Mouse (Mus musculus) layer of hippocampus, adult 9-10 months (tissue): ENCODE measurements around the gene Esr1.

Experiments
- DNase-seq: peaks from one replicate; pipeline ENCODE4 v3.0.0; 2022; ENCODE audit warnings: low spot score

Gene Esr1

DNA sequence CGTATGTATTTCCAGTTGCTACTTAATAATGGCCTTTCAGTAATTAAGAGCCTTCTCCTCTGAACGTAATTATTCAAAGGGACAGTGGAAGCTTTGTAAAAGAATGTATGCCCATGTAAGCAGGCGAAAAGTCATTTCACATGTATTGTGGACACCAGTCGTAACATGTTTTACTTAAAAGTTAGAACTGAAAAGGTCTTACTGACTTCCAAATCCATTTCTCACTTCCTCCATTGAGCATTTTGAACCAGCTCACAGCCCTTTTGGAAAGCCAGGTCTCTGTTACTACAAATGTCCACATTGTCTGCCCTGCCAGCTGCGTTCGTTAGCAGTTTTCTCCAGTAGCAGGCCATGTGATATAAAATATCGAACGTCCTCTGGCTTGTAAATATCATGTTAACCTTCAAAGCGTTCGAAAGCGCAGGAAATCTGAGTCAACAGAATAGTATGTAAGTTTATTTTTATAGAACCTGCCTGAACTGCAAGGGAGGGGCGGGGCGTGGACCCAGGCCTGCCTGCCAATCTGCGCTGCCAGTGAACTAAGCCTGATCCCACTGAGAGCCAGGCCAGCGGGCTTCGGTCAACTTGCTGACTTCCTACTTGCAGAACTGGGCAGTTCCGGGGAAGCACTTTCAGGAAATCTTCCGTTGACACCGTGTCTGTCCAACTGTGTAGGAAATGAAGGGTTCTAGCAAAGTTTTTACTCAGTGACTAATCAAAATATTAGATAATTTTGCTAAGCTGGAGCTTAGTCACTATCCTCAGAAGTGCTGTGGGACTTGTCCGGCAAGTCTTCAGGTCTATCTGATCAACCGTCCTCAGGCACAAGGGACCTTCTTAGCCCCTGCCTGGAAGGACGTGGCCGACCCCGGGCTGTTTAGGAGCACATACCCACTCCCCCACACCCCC lies 9.5 kb downstream of the Esr1 start:
- no peak for DNase-seq

DNA sequence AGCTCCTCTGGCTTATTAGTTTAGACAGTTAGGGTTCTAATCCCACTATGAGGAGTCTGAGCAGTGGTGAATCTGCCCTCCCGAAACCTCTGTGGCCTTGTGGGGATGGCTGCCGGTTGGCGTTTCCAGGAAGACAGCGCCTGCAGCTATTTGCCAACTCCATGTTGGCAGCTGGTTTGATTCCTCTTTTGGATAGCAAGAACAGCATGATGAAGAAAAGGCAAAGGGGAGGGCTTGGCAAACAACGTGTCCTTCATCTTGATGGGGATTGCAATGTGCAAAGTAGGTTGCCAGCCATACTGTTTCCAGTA lies 10.1 kb downstream of the Esr1 start:
- no peak for DNase-seq

DNA sequence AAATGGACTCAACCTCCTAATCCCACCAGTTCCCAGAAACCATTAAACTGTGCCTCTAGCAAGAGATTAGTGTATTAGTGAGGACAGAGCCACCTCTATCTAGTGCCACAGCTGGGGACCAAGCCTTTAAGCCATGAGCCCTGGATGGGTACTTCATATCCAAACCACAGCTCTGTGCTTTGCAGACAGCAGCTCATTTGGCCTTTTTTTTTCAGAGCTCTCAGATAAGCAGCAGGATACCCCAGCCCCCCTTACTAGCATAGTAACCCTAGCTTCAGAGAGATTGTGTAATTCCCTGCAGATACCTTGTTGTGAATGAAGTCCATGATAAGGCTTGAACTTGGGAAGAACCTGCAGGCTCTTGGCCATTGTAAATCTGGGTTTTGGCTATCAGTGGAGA lies 11.9 kb downstream of the Esr1 start:
- no peak for DNase-seq

DNA sequence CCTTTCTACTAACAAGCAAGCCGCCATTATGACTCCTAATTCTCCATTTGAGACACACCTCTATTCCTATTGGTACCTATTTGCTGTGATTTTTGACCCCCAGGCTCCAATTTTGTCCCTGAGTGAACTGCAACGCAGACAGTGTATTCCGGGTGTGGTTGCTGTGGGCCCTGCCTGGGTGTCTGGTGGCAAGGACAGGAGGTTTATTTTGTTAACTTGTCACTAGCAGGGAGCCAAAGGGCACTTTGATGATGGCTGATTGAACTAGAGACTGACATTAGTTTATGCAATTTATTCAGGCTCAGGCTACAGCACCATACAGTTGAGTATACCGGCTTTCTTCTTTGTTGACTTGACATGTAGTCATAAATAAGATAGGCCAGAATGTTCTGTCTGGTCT lies 13.2 kb downstream of the Esr1 start:
- DNase-seq = no peak

DNA sequence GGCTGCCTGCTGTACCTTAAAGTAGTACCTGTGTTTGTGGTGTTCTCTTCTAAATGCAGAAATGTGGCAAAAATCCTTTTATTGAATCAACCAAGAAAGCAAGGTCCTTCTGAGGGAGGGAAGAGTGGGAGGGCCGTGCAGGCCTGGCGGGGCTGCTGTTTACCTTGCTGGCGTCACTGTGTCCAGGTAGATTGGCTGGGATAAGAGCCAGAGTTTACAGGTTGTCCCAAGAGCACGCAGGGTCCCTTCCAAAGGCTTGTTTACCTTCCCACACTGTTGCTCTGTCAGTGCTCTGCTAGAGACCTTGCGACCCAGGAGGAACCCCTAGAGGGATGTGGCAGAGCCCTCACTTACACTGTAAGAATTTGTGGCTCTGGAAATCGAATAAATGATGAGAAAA lies 13.9 kb downstream of the Esr1 start:
- no peak for DNase-seq

DNA sequence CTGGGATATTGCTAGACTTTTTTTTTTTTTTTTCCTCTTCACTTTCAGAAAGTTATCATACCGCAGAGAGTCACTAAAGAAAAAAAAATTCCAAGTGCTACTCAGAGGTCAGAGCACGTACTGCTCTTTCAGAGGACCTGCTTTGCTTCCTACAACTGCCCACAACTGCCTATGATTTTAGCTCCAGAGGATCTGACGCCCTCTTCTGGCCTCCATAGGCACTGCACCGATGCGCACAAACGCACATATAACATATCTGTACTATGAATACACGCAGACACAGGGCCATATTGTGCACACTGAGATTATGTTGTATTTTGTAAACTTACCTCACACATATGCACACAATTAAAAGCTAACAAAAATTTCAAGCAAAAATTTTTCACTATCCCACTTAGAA lies 15.0 kb downstream of the Esr1 start:
- DNase-seq = no peak

DNA sequence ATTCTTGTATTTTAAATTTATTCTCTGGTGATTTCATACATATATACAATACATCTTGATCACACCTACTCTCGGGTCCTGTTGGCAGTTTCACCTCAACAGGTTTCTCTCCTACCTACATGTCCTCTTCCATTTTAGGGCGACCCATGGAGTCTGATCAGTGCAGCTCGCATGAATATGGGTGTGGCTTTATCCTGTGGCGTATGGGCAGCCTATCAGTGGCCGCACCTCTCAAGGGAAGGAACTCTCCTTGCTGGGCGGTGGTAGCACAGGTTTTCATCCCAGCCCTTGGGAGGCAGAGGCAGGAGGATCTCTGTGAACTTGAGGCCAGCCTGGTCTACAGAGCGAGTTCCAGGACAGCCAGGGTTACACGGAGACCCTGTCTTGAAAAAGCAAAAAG lies 15.6 kb downstream of the Esr1 start:
- DNase-seq = no peak

DNA sequence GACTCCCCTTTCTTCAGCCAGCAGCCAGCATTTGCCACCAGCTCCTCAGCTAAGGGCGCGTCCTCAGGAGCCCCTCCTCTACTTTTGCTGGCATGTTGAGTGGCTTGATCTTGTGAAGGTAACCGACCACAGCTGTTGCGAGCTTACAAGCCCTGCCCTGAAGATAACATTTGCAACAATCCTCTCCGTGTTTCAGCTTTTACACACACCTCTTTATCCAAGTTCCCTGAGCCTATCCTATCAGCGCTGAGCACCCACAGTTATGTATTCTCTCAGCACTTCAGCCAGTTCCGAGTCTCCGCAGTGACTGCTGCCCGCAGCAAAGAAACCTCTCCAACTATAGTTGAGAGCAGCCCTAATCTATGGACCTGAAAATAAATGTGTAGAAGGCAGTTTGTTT lies 16.0 kb downstream of the Esr1 start:
- DNase-seq = no peak

DNA sequence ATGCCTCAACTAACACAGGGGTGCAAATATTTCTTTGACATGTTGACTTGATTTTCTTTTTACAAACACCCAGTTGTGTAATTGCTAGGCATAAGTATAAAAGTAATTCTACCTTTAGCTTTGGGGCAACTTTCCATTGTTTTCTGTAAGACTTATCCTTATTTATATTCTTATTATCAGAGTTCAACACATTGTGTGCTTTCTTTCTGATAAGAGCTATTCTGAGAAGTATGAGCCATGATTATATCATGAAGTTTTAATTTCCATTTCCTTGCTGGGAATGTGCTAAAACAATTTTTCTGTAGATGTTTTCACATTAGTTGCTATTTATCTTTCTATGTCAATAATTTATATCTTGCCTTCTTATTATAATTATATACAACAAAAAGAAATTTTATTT lies 17.9 kb downstream of the Esr1 start:
- no peak for DNase-seq

DNA sequence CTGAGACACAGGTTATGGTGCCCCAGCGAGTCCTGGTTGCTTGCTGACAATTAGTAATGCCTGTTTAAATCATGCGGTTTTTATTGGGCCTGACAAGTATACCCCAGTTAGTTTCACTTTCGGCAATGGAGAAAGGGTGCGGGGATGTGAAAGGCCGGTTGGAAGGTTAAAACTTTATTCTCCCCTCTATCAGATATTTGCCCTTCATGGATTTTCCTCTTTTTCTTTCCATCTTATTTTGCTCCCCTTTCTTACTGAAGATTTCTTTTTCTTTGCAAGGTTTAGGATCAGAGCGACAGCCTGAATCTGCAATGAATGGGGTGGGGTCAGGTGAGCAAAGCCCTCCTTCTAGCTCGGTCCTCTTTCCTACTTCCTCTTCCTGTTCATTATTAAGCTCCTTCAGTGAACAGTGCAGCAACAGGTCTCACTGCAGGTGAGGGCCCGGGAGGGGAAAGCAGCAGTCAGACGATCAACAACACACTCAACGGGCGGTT lies 20.9 kb downstream of the Esr1 start:
- DNase-seq = no peak

DNA sequence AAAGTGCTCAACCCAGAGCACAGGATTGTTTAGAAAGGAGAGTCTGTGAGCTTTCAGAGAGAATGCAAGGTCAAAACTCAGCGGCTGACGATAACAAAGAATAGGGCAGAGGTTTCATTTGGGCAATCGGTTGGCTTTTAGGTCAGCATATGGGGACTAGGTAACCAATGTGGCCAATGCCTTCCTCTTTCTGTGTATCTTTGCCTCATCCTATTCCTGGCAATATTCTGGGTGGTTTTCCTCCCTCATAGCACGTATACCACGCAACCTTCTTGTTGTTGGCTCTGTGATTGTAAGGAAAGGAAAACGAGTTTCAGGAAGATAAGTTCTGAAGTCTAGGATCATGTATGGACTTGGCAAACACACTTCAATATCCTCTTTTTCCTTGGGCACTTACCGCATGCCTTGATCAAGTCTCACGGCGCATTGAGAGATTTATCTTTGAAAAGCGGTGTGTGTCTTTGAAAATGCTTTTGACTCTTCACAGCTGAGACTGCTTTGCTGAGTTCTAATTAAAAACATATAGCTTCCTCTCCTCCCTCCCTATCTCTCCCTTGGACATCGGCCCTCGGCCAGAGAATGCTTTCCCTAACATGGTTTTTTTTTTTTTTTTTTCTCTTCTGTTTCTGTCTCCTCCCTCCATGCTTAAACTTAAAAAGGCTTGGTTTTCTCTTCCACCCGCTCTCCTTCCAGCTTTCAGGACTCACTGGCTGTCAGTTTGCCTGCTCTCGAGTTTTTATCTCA lies 22.1 kb downstream of the Esr1 start:
- no peak for DNase-seq

DNA sequence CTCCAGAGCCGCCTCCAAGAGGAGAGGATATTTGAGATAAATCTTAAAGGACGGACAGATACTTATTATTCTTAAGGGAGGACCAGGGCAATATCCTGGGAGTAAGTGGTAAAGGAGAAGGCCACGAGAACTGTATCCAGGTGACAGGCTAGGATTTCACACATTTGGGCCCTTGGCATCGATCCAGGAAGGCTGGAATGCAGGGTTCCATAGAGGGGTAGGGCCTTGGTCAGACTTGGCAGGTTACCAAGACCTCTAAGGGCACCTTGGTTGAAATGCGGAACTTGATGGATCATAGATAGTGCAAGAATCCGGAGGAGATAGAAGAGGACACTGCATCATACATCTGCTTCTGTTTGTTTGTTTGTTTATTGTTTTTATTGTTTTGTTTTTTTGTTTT lies 24.3 kb downstream of the Esr1 start:
- no peak for DNase-seq

DNA sequence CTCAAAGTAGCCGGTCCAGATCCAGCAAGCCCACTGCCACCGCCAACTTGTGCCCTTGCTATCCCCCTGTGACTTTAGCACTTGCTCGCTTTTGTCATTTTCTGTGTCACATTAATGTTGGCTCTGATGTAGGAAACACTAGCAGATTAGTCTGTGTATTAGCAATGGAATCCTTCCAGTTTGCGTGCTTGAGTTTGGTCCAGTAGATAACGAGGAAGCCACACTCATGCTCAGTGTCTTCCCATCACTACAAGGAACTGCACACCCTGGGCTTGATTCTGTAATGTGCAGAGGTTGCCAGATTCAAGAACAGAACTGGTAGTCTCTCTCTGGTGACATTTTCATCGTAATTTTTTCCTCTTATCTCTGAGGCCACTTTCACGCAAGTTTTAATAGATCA lies 34.7 kb downstream of the Esr1 start:
- no peak for DNase-seq

DNA sequence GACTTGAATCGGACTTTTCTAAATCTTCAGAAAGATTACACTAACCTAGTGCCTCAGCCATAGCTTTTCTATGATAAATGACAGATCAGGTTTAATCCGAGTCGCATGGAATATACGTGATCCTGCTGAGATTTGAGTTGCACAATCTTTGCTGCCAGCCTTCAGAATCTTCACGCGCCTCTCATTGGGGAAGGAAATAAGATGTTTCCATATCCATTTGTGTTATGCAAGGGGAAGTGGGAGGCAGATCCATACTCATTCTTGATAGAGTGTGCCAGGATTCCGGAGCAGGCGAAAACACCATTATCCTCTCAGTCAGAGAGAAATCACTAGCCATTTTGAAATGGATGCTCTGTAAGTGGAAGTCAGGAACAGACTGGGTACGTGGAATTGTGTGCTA lies 35.5 kb downstream of the Esr1 start:
- DNase-seq = no peak

DNA sequence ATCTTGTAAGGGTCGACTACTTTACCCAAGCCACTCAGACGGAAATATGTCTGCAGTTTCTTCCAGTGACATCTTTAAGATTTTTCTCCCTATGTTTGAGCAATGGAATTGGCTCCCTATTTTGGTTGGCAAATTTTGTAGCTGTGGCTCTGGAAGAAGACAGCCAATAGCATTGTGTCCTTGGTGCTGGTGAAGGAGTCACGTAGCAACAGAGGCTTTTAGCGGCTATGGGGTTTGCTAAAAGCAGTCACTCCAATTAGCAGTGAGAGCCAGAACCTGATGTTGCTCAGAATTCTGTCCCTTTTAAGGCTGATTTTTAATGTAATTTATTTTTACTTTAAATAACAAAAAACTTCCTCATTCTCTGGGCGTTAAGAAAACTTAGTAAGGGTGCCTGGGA lies 54.0 kb downstream of the Esr1 start:
- no peak for DNase-seq

DNA sequence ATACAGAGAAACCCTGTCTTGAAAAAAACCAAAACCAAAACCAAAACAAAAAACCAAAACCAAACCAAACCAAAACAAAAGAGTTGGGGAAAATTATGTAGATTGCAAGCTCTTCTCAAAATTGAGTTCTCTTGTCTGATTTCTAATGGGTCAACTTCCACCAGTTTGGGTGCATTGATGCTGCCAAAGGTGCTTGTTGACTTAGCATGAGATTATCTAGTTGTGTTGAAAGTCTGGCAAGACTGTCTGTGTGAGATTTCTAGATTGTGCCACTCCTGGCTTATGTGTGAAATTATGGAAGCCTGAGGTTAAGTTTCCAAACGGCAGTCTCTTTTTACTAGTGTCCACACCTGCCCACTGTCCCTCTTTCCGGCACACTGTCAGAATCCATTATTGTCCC lies 55.6 kb downstream of the Esr1 start:
- no peak for DNase-seq

DNA sequence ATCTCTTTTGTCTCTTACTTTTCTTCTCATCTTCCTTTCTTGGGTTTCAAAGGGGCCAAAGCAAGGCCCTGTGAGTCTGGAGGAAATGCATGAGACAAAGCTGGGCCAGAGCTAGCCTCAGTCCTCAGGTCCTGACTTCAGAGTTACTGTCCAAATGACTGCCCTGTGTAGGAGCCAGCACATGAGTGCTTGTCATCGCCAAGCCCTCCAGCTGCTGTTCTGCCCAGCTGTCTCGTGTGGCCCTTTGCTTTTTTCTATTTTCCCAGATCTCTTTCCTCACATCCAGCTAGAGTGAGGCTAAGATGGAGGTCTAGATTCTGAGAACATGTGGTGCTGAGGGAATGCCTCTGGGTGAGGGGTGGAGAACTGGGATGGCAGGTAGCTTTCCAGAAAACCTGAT lies 58.7 kb downstream of the Esr1 start:
- no peak for DNase-seq

DNA sequence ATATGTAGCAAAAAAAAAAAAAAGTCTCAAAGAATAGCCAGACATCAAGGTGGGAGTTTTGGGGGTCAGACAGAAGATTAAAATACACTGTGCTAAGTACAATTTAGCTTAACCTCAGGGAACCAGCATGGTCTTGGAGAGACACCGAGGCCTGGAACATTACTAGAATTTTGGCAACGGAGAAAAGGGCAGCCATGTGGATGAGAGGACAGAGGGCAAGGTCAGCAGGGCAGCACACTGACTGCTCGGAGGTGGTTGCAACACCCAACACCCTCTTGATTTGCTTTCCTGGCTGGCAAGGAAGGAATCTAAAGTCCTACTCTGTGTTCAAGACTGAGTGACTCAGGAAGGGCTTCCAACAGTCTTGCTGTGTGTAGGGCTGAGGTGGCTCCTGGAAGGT lies 60.5 kb downstream of the Esr1 start:
- no peak for DNase-seq

DNA sequence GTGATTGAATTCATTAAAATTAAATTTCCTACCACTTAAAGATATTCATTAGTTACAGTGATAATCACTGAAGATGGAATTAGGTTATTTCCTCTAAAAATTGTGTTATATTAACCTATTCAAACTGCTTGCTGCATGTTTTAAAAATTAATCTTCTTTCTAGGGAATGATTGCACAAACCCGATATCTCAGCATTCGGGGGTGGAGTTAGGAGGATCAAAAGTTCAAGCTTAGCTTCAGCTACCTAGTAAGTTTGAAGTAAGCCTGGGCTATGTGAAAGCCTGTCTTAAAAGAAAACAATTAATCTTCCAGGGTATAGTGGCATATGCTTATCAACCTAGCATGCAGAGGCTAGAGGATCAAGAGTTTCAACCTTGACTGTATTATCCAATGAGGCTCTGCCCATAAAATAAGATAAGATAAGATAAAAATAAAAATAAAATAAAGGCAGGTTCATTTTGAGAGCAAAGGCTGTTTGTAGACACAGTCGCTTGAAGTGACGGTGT lies 62.0 kb downstream of the Esr1 start:
- no peak for DNase-seq

DNA sequence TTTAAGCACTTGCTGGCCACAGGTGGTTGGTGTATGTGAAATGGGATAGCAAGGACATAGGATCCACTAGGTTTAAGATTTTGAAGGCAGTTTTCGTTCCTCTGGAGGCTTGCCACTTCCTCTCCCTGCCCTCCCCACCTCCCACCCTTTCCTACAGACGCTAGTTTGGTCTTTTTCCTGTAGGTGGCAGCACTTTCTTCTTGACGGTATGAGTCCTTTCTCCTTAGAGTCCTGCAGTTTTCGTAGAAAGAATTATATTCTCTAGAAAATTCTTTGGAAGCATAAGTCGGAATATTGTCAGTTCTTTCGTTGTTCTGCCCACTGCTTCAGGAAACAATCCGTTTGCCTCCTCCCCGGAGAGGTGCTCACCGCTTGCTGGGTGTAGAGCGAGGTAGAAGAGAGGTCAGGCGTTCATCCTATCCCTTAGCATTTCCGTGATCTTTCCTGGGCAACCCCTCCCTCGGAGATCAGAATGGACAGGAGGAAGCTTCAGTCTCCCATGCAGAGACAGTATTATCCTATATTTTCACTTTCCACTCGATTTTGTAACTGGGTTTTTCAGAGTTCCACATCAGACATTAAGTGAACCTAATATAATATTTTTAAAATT lies 63.7 kb downstream of the Esr1 start:
- peak; percentile 18 for DNase-seq

DNA sequence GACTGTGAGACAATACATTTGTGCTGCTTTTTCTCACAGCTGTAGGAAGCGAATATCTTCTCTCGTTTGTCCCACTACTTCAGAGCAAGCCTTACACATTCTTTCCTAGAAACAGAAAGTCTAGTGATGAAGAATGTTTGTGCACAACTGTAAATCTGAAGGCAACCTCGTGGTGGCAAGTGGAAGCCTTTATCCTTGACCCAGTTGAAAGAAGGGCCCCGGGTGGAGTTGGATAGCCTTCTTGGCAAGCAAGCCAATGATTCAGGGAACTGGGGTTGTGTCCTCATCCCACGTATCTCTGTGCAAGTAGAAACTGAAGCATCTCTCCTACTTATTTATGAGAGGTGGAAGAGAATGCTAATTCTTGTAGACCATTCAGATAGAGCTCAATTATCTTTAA lies 71.7 kb downstream of the Esr1 start:
- no peak for DNase-seq

DNA sequence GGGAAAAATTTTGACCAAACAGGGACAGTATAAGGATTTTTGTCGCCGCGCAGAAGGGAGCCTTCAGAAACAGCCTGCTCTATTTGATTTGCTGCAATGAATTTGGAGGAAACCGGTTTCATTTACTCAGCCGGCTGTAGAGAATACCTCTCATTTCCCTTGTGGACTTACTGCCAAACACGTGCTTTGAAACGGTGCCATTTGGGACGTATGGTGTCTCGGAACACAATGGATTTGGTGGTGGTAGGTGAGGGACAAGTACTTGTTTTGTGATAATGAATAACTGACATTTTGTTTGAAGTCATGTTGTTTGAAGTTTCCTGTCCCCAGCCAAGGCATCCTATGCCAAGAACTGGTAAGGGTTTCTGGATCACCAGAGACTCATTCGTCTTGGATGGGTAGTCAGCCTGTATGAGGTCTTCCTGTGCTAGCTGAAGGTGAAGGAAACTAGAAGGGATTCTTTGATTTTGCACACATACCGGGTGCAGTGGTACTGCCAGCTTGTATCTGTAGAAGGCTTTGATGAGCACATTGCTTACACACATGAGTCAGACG lies 72.4 kb downstream of the Esr1 start:
- no peak for DNase-seq
